Mouse (Mus musculus): Measurements from ENCODE around the gene Slc22a12. TPM values are rescaled to one million over a fixed set of nuclear protein-coding genes. Genes with fewer than 3 reads are reported as not detected.
A peak's percentile ranks its signal among the peaks of the same experiment; 100 is the strongest.

The Slc22a12 gene
- total RNA-seq (2021) = 1 to 10 TPM in 1 of 2 experiments, under 1 TPM in 1; 0.47 to 1.2 TPM

DNA sequence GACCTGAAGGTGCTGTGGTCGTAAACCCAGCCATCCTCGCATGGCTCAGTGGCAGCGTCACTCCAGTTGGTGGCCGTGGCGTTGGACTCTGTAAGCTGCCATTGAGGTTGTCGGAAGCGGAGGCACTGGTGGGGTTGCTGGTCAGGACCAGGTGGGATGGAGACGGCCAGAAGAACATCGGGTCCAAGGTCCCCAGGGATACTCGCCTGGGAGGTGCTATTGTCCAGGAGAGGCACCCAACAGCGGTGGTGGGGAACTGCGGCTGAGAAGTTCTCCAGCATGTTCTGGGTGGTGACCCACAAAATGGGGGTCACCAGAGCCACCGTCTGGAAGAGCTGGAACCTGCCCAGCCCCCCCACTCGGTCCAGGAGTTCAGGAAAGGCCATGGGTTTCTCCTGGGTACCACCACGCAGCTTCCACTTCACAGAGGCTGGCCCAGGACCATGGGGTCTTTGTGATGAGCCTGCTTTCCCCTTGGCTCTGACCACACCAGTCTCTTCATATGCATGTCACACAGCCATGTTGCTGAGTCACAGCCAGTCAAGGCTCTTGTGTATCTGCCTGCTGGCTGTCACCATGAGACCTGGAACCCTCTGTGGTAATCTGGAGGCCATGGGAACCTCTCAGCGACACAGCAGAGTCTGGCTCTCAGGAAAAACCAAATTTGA lies at the start of gene Slc22a12:
Gene Slc22a12, minus strand, starts transcription at position 666 of the 668 bp plus-strand sequence.
- no peak for DNase-seq (ENCODE audit: extremely low spot score in 1 of 2, low spot score in 1 of 2)

- DNase-seq (ENCODE audit: extremely low spot score in 1 of 2, low spot score in 1 of 2) = no peak
Observed at GRCm38 (mm10) chr19:6572001-6572400, 29.2 kb upstream of the Slc22a12 start.

- DNase-seq (ENCODE audit: extremely low spot score in 1 of 2, low spot score in 1 of 2) = no peak
Observed at GRCm38 (mm10) chr19:6571476-6571875, 28.6 kb upstream of the Slc22a12 start.

DNA sequence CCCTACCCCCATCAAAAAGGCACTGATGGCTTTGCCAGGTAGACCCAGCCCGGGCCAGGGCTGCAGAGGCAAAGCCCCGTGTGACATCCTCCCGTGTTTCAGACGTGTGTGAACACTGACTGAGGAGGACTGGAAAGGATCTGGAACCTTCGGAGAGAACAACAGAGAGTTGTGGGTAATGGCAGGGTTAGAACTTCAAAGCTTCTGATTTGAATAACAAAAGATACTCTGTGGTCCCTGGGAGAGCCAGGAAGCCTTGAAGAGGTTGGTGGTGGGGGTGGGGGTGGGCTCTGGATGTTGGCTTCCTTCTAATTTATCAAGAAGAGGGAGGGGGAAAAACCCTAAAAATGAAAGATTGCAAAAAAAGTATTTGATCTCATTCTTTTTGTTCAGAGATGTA lies 26.7 kb upstream of the Slc22a12 start:
- no peak for DNase-seq (ENCODE audit: extremely low spot score in 1 of 2, low spot score in 1 of 2)

DNA sequence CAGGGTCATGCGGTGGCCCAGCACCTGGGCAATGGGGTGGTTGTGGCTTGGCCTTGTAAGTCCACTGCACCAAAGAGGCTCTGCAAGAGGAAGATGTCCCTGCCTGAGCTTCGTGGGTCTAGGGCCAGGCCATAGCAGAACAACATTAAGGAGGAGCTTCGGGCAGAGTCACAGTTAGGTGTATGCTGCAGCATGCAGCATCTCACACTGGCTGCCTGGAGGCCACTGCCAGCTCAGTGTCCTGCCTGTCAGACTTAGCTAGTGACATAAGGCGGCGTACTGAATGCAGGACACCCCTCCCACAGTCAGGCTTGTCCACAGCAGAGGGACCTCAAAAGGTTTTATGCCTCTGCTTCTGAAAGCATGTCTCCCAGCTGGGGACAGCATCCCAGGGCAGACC lies 26.2 kb upstream of the Slc22a12 start:
- DNase-seq (ENCODE audit: extremely low spot score in 1 of 2, low spot score in 1 of 2) = no peak

DNA sequence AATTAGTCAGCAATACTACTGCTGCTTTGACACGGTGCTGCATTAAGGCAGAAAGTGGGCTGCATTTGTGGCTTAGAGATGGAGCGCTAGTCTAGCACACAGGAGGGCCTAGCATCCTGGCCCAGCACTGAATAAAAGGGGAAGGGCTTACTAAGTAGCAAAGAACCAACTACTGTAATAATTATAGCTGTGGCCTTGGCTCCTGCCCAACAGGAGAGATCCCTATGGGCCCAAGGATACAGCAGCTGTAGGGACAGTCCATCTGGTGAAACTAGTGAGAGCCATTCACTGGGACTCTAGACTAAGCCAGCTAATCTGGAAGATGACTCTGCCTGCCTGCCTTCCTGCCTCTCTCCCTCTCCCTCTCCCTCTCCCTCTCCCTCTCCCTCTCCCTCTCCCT lies 23.6 kb upstream of the Slc22a12 start:
- no peak for DNase-seq (ENCODE audit: extremely low spot score in 1 of 2, low spot score in 1 of 2)

DNA sequence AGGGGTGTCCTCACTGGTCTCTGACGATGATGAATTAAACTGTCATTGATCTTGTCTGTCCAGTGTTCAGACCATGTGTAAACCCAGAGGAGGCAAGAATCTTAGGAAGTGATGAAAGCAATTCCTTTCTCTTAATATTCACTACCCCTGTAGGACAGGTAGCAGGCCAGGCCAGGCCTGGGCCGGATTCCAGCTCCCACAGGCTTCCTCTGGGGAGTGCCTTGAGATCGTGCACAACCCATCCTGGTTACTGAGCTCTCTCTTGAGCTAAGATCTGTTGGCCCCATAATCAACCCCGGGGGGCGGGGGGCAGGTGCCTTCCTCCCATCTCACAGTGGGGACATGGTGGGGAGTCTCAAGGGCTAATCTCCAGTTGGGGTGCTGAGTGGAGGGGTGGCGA lies 22.3 kb upstream of the Slc22a12 start:
- DNase-seq (ENCODE audit: extremely low spot score in 1 of 2, low spot score in 1 of 2) = no peak

DNA sequence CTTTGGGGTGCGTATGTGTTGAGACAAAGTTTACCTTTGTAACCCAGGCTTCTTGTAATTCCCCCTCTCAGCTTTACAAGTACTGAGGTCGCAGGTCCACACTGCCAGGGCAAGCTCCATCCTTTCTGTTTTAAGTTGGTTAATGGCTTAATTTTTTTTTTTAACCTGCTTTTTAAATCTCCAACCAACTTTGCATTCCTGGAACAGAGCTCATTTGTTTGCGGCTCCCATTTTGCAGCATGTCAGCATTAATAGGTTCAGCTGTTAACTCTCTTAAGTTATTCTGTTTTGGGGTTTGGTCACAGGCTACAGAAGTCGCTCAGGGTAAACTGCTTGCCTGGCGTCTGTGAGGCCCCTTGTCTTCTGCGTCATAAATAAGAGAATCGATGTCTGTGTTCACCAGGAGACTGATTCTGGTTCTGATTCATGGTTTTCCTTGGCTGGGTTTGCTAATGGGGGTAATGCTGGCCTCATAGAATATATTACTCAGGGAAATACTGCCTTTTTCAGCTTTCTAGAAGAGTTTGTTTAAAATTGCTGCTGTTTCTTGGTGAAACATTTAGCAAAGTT lies 17.5 kb upstream of the Slc22a12 start:
- DNase-seq (ENCODE audit: extremely low spot score in 1 of 2, low spot score in 1 of 2) = no peak

DNA sequence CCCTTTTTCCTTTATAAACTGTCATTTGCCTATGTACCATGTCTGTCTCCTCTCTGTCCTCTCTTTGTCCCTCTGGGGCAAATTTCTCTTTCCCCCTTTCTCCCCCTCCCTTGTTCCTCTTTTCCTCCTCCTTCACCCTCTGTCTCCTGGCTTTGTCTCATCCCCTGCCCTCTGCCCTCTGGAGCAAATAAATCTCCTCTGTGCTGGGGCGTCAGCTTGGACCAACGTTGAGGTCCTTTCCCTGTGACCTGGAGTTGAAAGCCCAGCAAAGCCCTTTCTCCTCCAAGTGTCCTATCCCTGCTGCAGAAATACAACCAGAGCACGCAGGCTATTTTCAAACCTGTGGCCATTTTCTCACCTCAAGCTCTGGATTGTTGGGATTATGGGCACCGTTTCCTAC lies 16.7 kb upstream of the Slc22a12 start:
- DNase-seq (ENCODE audit: extremely low spot score in 1 of 2, low spot score in 1 of 2) = no peak

DNA sequence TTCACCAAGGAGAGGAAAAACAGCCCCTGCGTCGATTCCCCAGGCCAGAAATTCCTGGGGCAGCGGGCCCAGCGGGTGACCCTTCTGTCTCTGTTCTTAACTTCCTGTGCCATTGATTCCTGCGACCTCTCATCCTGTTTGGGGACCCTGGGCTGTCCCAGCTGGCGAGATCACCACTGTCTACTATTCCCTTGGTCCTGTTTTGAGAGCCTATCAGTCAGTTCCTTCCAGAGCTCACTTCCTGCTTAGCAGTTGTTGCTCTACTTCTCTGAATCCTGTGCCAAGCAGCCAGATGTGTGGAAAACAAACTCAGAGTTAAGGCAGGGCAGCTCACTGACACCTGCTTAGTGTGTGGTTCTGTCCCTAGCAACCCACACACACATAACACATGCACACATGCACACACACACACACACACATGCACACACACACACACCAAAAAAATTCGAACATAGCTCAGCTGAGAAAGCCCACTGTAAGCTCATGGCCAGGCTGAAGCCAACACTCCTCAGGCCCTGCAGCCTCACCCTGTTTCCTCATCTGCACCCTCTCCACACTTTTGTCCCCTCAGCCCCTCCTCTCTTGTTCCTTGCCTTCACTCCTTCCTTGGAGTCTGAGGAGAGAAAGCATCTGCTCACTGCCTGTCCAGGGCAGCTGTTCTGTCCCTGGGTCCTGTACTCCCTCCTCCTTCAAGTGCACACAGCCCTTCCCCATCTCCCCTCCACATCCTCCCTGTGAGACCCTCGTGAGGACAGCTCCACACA lies 11.2 kb upstream of the Slc22a12 start:
- DNase-seq (ENCODE audit: extremely low spot score in 1 of 2, low spot score in 1 of 2) = no peak

- DNase-seq (ENCODE audit: extremely low spot score in 1 of 2, low spot score in 1 of 2) = no peak
Observed at GRCm38 (mm10) chr19:6553174-6553573, 10.3 kb upstream of the Slc22a12 start.

DNA sequence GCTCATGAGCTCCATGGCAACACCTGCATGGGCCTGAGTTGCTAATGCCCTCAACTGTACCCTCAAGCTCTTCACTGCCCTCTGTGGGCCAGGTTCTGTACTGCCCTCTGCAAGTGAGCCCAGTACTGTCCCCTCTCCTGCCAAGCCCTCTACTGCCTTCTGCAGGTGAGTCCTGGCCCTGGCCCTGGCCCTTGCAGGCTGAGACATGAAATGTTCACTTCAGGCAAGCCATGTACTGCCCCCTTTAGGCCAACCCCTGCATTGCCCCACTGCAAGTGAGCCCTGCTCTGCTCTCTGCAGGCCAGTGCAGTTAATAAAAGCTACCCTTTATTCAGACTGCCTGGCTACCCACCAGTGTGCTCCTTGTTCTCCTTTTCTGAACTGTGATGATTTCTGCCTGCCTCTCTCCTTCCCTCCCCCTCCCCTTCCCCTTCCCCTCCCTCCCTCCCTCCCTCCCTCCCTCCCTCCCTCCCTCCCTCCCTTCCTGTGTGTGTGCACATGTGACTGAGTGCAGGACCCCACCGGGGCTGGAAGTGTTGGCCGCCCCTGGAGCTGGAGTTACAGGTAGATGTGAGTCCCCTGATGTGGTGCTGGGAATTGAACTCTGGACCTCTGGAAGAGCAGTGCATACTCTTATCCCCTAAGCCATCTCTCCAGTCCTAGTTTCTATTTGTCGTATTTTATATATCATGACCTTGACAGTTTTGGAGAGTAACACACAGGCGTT lies 9.6 kb upstream of the Slc22a12 start:
- DNase-seq (ENCODE audit: extremely low spot score in 1 of 2, low spot score in 1 of 2) = peak in 1 of 2 experiments; percentile 60

- DNase-seq (ENCODE audit: extremely low spot score in 1 of 2, low spot score in 1 of 2) = no peak
Observed at GRCm38 (mm10) chr19:6551215-6551614, 8.4 kb upstream of the Slc22a12 start.

DNA sequence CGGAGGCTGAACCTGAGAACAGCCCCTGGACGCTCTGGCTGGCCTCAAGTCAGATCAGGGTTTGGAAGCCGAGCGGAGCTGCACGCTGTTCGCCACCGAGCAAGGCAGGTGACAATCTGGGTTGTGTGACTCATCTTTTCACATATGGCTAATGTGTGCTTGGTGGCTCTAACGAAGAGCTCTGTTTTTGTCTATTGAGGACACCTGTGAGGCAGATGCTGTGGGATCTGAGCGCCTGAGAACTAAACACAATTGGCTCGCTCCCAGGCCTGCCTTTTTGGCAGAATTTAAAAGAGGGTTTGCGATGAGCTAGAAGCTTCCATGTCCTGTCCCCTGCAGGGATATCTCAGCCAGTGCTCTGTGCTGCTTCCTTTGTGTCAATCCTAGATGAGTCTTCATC lies 6.7 kb upstream of the Slc22a12 start:
- DNase-seq (ENCODE audit: extremely low spot score in 1 of 2, low spot score in 1 of 2) = no peak

GRCm38 (mm10) chr19:6548431-6549410 lies 5.9 kb upstream of the Slc22a12 start:
- no peak for DNase-seq (ENCODE audit: extremely low spot score in 1 of 2, low spot score in 1 of 2)

DNA sequence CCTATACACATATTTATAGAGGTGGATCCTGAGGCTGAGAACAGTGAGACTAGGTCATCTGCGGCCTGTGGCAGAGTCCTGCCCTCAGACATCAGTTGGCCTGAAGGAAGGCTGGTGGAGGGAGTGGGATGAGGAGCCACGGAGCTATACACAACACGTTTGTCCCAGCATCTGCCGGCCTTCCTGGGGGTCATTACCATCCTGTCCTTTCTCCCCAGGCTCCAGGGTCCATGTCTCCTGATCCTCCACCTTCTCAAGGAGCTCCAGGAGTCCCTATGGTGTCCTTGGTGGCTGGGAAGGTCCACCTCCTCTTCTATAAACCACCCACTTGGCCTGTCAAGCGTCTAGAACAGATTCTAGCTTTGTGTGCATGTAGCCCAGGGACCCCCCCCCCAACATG lies 5.0 kb upstream of the Slc22a12 start:
- DNase-seq (ENCODE audit: extremely low spot score in 1 of 2, low spot score in 1 of 2) = no peak

DNA sequence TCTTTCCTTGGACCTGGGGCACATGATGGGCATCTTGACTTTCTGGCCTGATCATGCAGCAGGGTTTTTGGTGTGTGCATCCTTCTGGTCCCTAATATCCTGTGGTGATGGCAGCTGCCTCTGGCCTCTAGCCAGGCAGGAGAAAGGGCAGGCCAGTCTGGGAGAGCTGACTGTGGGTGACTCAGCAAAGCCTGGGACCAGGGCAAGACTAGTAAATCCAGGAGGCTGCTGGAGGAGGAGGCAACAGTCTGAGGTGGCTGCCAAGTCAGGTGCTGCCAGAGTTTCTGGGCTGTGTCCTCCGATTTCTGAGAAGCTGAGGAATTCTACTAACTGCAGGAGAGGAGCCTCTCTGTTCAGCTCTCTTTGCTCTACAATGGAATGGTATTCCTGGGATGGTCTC lies 3.3 kb upstream of the Slc22a12 start:
- no peak for DNase-seq (ENCODE audit: extremely low spot score in 1 of 2, low spot score in 1 of 2)

GRCm38 (mm10) chr19:6545481-6545880 lies 2.6 kb upstream of the Slc22a12 start:
- DNase-seq (ENCODE audit: extremely low spot score in 1 of 2, low spot score in 1 of 2) = no peak

GRCm38 (mm10) chr19:6544712-6545111 lies 1.9 kb upstream of the Slc22a12 start:
- no peak for DNase-seq (ENCODE audit: extremely low spot score in 1 of 2, low spot score in 1 of 2)

- no peak for DNase-seq (ENCODE audit: extremely low spot score in 1 of 2, low spot score in 1 of 2)
Observed at GRCm38 (mm10) chr19:6543518-6543917, 686 bp upstream of the Slc22a12 start.

Data from layer of hippocampus, postnatal 25 days (tissue).